Mouse (Mus musculus): ENCODE results near the gene Aes.
A peak's percentile ranks its signal among the peaks of the same experiment; 100 is the strongest.

Aes gene

GRCm38 (mm10) chr10:81605974-81606751 is 46.9 kb downstream of the Aes start, which contains the start of gene BC025920:
Gene BC025920, plus strand, starts transcription at chr10:81606270.
- peak; percentile 76; the same call in 1 of the 2 replicates for TF ChIP-seq GATA4 (IDR thresholded peaks at IDR 0.05; ENCODE audit: insufficient replicate concordance, low read length)

- TF ChIP-seq GATA4 (IDR thresholded peaks at IDR 0.05; ENCODE audit: insufficient replicate concordance, low read length), result no peak
Measured at GRCm38 (mm10) chr10:81608308-81608707, 49.0 kb downstream of the Aes start.

GRCm38 (mm10) chr10:81612779-81613178 is 53.5 kb downstream of the Aes start:
- TF ChIP-seq GATA4 (IDR thresholded peaks at IDR 0.05; ENCODE audit: insufficient replicate concordance, low read length), result no peak

- no peak for TF ChIP-seq GATA4 (IDR thresholded peaks at IDR 0.05; ENCODE audit: insufficient replicate concordance, low read length)
Measured at GRCm38 (mm10) chr10:81615486-81615885, 56.2 kb downstream of the Aes start.

Measured in liver, adult (tissue).